Mouse (Mus musculus) cortical plate, adult 2 months (tissue): Measurements from ENCODE around the gene Mllt10. TPM values are rescaled to one million over a fixed set of nuclear protein-coding genes. Genes with fewer than 3 reads are reported as not detected.
"Not testable (repeated sequence)": the region's sequence is repeated elsewhere in the genome, so short reads cannot be mapped to it uniquely, and the experiment has no call there.

Source experiments
- H3K27ac ChIP-seq: fragments of 200-500 bp; 2 replicates; pipeline ENCODE4 v1.5.1; 2012; ENCODE audit warnings: low read length, control low read depth, inconsistent platforms; ENCODE audit not compliant: insufficient read depth
- H3K4me1 ChIP-seq: fragments of 200-500 bp; 2 replicates; pipeline ENCODE4 v1.6.1; 2011; ENCODE audit warnings: low read length; ENCODE audit not compliant: control insufficient read depth, insufficient read depth
- H3K4me3 ChIP-seq: fragments of 200-500 bp; 2 replicates; pipeline ENCODE4 v1.5.1; 2011; ENCODE audit warnings: mild to moderate bottlenecking, low read length, control low read depth; ENCODE audit not compliant: insufficient read depth
- CTCF ChIP-seq: fragments of 200-500 bp; IDR thresholded peaks from 2 replicates; pipeline ENCODE4 v1.5.1; 2011; ENCODE audit warnings: mild to moderate bottlenecking, control low read depth, low read length; ENCODE audit not compliant: insufficient read depth; ENCODE audit errors: extremely low read depth
- POLR2A ChIP-seq: fragments of 200-500 bp; IDR thresholded peaks from 2 replicates; pipeline ENCODE4 v1.6.1; 2011; ENCODE audit warnings: mild to moderate bottlenecking, low read length, control low read depth; ENCODE audit not compliant: insufficient read depth; ENCODE audit errors: extremely low read depth
- polyA plus RNA-seq: library from polyadenylated mRNA; depleted of rRNA; stranded (reverse); fragments of >200 nt; gene quantifications from 2 replicates; pipeline ENCODE4 v1.2.3, GENCODE M21; 2012

Mllt10 gene
- polyA plus RNA-seq, 1 experiment = 38.0 TPM

GRCm38 (mm10) chr2:18068071-18068796 lies 13.2 kb downstream of the Mllt10 start:
- no peak overlapping the region for H3K27ac ChIP-seq
- no peaks in the 10 kb centered on the region; the same call in 1 of the 2 replicates for H3K4me1 ChIP-seq
- no peak for TF ChIP-seq POLR2A
- TF ChIP-seq CTCF = no peak
- H3K4me3 ChIP-seq = no peak overlapping the region

GRCm38 (mm10) chr2:18071947-18072346 lies 16.9 kb downstream of the Mllt10 start:
- H3K4me3 ChIP-seq = no peak overlapping the region
- TF ChIP-seq CTCF (no peak), POLR2A (no peak)
- no peak overlapping the region for H3K27ac ChIP-seq
- peaks cover 1% of the 10 kb centered on the region; the same call in 1 of the 2 replicates for H3K4me1 ChIP-seq

- no peaks in the 10 kb centered on the region for H3K4me1 ChIP-seq
- H3K27ac ChIP-seq = no peak overlapping the region
- TF ChIP-seq POLR2A (no peak), CTCF (no peak)
- H3K4me3 ChIP-seq = no peak overlapping the region
Observed at GRCm38 (mm10) chr2:18080182-18080860, 25.3 kb downstream of the Mllt10 start.

GRCm38 (mm10) chr2:18087695-18088094 lies 32.7 kb downstream of the Mllt10 start:
- H3K27ac ChIP-seq, H3K4me1 ChIP-seq: not testable (repeated sequence)

GRCm38 (mm10) chr2:18093858-18094257 lies 38.8 kb downstream of the Mllt10 start:
- H3K4me1 ChIP-seq = no peaks in the 10 kb centered on the region
- no peak overlapping the region for H3K27ac ChIP-seq
- TF ChIP-seq POLR2A (no peak), CTCF (no peak)
- H3K4me3 ChIP-seq = no peak overlapping the region

More at GRCm38 (mm10) chr2:18087695-18088094, 32.7 kb downstream of the Mllt10 start:
- H3K4me3 ChIP-seq = not testable (repeated sequence)

- Histone ChIP-seq H3K4me1 (no peaks in the 10 kb centered on the region), H3K27ac (no peak overlapping the region), H3K4me3 (no peak overlapping the region)
- TF ChIP-seq POLR2A (no peak), CTCF (no peak)
Observed at GRCm38 (mm10) chr2:18094319-18094718, 39.3 kb downstream of the Mllt10 start.

- H3K27ac ChIP-seq = no peak overlapping the region
- no peak overlapping the region for H3K4me3 ChIP-seq
- TF ChIP-seq CTCF = no peak
- no peak for TF ChIP-seq POLR2A
- H3K4me1 ChIP-seq = no peaks in the 10 kb centered on the region
Observed at GRCm38 (mm10) chr2:18095804-18096203, 40.8 kb downstream of the Mllt10 start.

- Histone ChIP-seq H3K27ac (no peak overlapping the region), H3K4me1 (no peaks in the 10 kb centered on the region), H3K4me3 (no peak overlapping the region)
- TF ChIP-seq POLR2A (no peak), CTCF (no peak)
Observed at GRCm38 (mm10) chr2:18100914-18101313, 45.9 kb downstream of the Mllt10 start.

- TF ChIP-seq POLR2A (no peak), CTCF (no peak)
- Histone ChIP-seq H3K4me1 (no peaks in the 10 kb centered on the region), H3K27ac (no peak overlapping the region), H3K4me3 (no peak overlapping the region)
Observed at GRCm38 (mm10) chr2:18107561-18107960, 52.5 kb downstream of the Mllt10 start.

GRCm38 (mm10) chr2:18108214-18108613 lies 53.2 kb downstream of the Mllt10 start:
- no peaks in the 10 kb centered on the region for H3K4me1 ChIP-seq
- TF ChIP-seq POLR2A (no peak), CTCF (no peak)

More at GRCm38 (mm10) chr2:18108214-18108613, 53.2 kb downstream of the Mllt10 start:
- H3K4me3 ChIP-seq = no peak overlapping the region
- H3K27ac ChIP-seq = no peak overlapping the region
